Mouse (Mus musculus): ENCODE measurements around the gene Mpzl1.

Mpzl1 gene

DNA sequence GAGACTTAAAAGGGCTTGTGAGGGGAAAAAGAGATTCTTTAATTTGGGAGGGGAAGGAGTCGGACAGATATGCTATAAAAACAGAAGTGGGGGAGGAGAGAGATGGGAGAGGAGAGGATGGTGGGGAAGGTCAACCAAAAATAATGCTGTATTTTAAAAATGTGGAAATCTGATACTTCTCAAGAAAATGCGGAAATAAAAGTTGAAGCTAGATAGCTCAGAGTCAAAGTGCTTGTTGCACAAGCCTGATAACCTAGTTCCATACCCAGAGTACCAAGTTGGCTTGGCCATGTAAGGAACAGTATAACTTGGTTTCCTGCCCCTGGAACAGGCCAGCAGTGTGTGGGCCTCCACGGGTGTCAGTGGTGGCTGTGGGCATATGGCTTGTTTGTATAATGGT is 19.5 kb downstream of the Mpzl1 start:
- no peak for DNase-seq (ENCODE audit: low spot score)

DNA sequence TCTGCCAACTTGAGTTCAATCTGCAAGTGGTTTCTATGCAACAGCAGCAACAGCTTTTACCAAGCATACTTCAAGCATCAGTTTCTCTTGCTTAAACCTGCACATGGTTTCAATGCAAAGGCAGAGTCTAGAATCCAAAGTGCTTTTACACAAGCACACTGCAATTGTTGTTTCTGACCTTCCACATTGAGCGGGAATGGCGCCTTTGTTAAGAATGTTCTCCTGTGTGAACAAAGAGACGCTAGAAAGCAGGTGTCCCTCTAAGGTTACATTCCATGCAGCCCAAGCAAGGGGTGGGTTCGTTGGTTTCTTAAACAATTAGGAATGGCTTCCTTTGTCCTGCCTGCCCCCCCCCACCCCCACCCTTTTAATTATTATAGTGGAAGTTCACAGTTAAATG is 20.4 kb downstream of the Mpzl1 start:
- DNase-seq (ENCODE audit: low spot score) = no peak

DNA sequence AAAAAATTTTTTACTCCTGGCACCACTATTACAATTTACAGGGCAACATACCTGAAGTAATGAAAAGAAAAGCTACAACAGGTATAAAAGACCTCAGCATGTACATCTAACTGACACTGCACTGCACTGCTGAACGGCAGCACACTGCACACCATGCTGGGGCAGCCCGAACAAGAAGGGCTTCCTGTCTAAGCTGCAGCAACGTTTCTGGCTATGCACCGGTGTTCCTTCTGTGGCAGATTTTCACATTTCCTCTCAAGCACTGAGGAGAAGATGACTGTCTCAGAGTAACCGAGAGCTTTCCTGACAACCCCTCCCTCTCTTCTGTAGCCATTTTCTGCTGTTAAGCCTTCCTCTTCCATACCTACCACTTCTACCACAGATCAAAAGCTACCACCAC is 21.6 kb downstream of the Mpzl1 start:
- DNase-seq (ENCODE audit: low spot score) = no peak

DNA sequence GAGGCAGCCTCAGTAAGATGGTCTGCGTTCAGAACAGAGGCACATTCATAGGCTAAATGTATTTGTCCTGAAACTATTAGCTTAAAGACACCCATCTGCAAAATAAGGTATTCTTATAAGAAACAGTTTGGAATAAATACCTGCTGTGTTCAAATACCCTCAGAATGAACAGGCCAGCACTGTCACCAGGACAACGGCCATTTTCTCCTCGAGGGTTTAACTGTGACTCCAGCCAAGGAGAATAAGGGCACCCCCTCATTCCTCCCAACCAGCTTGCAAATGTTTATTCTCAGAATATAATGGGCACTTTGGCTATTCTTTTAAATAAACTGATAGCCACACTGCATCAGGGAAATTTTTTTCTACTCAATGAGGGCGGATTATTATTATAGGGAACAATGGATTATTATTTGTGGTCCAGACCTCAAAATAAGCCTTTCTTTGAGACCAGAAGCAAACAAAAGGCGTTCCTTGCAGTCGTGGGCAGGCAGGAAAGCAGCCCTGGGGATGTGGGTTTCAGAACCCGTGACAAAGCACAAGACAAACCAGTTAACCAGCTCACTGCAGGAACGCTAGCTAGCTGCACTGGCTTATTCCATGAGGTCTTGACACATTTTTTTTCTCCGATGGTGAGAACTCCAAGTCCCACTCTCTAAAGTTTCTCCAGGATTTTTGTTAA is 23.9 kb downstream of the Mpzl1 start:
- DNase-seq (ENCODE audit: low spot score) = no peak

DNA sequence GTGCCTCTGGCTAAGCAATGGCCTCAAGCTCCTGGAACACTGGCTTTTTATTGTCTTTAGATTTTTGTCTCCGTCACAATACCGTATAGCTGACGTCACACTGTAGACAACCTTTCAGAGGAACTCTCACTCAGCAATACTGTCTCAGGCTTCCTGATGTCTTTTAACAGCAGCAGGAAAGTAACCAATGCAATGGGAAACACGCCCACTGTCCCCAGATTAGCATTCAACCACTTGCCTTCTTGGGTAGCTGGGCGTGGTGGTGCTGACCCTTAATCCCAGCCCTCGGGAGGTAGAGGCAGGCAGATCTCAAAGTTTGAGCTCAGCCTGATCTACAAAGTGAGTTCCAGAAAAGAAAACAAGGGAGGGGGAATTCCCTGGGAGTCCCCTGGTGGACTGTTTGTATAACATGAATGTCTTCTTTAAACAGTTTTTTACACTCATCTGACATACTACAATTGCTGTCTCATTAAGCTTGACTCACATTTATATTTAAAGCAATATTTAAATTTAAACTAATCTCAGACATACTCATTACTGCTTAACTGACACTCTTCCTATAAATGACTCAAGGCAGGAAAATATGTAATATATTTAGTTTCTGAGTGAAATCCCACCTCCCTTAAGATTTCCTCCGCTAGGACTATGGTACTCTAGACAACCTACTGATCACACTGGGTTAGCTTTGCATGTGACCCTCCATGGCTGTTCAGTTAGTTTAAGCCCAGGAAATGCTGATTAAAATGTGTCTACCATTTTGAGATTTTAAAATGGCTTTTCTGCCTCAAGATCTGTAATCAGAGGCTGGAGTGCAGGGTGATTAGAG is 24.6 kb downstream of the Mpzl1 start:
- no peak for DNase-seq (ENCODE audit: low spot score)

DNA sequence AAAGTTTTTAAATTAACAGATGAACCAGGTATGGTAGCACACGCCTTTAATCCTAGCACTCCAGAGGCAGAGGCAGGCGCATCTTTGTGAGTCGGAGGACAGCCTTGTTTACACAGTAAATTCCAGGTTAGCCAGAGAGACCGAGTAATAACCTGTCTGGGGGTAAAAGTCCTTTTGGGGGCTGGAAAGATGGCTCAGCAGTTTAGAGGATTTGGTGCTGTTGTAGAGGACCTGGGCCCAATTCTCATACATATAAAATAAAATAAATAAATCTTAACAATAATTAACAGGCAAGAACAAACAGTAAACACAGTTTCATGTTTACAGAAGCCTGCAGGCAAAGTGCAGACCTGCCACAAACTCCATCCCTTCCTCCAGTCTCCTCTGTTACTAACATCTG is 25.4 kb downstream of the Mpzl1 start:
- DNase-seq (ENCODE audit: low spot score) = no peak

DNA sequence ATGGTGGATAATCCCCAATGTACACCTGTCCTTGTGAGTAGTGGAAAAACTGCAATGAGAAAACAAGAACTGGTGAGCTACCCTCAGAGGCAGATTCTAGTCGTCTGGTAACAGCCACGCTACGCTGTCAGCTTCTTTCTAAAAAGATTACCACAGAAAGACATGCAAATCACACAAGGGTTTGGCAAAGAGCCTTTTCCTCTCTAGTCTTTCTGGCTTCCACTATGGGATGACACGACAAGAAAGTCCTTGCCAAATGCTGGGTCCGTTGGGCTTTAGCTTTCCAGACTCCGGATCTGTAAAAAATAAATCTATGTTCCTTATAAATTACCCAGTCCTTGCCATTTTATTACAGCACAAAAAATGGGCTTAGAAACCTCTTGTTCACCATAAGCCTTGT is 28.6 kb downstream of the Mpzl1 start:
- DNase-seq (ENCODE audit: low spot score) = no peak

DNA sequence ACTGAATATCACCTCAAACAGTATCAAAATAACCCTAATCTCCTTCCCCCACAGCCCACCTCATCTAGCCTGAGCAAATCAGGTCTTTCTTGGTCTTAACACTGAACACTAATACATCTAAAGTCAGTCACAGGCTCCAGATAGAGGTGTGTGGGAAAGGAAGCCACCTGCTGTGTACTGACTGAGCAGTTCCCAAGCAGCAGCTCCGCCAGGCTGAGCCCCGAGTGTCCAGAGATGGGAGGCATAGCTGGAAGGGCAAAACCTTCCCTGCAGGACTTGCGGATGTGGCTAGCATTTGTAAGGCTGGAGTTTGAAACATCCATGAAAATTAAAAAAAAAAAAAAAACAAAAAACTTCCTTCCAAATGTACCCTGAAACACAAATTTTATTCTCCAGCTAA is 29.2 kb downstream of the Mpzl1 start:
- DNase-seq (ENCODE audit: low spot score) = no peak

DNA sequence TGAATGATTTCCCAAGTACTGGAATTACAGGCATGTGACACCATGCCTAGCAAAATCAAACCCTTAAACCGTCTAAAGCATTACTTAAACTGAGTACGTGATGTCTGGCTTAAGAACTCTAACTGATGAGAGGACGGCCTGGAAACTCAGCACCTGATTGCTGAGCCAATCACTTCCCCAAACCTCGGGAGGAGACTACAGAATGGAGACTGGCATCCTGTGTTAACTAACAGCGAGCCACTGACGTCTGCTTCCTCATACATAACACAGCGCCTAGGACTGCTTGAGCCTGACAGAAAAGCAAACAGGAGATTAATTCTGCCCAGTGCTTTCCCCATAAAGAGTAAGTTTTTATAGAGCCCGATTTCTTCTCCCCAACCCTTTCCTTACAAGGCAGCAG is 30.1 kb downstream of the Mpzl1 start:
- no peak for DNase-seq (ENCODE audit: low spot score)

DNA sequence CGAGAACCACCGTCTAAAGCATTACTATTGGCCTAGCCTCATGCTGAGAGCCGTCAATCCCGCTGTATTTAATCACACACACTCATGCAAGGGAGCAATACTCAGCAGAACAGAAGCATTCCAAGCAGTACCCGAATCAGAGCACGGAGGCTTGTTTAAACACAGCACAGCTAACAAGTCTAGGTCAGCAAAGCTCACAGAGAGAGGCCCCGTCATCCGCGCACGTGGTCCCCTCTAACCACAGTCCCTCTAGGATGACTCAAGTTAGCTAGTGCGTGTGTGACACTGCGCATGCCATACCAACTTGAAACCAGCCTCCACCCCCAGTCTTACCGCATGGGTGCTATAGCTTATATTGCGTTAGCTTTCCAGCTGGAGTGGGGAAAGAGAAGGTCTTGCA is 31.1 kb downstream of the Mpzl1 start:
- DNase-seq (ENCODE audit: low spot score) = no peak

DNA sequence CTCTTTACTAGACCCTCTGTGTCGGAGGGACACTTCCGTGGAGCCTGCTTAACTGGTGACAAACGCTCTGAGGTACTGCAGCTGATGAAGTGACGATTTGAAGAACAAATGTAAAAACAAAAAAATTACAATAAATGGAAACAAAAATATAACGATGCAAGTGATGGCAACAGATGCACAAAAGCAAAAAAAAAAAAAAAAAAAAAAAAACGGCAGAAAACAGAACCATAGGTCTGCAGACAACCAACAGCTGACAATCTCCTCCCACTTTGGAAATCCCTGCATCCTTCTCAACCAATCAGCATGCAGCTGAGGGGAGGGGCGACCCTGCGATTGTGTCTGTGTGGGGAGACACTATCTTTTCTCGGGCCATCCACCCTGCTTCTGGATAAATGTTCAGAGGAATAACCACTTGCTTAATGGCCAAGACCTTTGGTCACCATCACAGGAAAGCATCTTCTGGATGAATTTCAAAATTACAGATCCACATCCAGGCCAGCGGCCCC is 32.5 kb downstream of the Mpzl1 start:
- no peak for DNase-seq (ENCODE audit: low spot score)

DNA sequence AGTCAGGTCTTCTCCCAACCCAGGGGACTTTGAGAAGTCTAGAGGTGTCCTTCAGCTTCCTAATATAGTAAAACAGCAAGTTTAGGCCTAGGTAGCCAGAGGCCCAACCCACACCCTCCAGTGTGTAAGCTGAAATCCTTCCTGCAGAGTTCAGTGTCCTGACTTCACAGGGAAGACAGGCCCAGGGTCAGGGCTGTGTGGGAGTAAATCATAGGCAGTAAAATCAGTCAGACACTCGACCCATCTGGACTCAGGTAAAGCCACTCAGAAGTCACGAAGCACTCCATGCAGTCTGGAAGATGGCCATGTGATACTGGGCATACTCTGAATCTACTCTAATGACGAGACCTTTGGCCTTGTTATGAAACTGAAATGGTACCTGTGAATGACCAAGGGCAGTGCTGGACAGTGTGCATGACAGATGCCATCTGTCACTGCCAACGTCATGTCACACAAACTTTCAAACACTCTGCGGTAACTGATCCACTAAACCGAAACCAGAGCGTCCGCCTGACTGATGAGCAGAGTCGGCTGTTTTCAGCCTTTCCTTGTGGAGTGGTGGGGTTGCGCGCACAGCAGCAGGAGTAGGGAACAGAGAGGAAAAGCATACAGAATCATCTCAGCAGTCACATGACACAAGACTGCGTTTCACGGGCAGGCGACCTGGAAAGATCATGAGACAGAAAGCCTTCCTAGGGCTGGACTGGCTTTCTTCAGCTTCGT is 39.5 kb downstream of the Mpzl1 start:
- no peak for DNase-seq (ENCODE audit: low spot score)

DNA sequence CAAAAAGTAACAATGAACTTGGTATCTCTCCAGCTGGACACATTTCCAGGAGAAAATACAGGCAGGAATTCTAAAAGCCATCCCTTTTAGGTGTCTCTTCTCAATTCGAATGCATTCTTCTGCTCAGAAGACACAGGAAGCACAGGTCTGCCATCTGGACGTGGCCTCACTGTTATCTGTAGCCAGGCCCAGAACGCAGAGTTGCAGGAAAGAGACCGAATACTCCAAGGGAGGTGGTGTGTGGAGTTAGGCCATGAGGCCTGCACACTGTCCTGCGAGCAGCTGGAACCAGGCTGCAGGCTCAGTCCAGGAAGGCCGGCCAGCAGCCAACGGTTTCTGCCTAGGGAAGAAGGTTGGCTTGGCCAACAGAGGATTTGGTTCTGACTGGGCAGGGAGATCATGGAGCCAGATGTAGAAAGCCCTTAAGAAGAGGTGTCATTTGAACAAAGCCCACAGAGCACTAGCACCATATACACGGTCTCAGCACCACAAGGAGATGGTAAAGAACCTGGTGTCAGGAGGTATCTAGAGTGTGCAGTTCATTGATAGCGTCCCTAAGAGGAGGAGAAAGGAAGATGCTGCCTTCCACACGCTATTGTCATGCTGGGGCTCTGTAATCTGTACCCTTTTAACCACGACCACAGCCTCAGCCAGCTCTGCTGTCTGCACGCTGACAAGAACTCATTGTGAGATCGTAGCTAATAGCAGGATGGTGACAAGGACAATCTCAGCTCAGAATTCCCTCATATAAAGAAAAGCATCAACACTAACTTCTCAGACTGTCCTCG is 41.8 kb downstream of the Mpzl1 start:
- DNase-seq (ENCODE audit: low spot score) = no peak

DNA sequence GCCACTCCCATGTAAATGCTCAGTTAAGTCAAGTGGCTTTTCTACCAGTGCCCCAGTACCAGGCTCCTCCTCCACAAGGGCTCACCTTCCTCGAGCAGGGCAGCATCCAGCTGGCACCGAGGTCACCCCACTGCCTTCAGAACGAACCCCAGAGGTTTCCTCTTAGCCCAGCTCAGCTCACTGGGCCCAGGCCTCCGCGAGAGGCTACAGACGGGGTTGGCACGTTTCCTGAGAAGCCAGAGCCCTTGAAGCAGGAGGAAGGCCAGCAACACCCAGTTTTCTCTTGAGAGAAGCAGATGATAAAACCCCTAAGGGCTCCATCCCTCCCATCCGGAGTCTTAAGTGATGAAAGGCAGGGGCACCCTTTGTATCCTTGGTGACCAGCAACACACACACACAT is 43.6 kb downstream of the Mpzl1 start:
- DNase-seq (ENCODE audit: low spot score) = no peak

DNA sequence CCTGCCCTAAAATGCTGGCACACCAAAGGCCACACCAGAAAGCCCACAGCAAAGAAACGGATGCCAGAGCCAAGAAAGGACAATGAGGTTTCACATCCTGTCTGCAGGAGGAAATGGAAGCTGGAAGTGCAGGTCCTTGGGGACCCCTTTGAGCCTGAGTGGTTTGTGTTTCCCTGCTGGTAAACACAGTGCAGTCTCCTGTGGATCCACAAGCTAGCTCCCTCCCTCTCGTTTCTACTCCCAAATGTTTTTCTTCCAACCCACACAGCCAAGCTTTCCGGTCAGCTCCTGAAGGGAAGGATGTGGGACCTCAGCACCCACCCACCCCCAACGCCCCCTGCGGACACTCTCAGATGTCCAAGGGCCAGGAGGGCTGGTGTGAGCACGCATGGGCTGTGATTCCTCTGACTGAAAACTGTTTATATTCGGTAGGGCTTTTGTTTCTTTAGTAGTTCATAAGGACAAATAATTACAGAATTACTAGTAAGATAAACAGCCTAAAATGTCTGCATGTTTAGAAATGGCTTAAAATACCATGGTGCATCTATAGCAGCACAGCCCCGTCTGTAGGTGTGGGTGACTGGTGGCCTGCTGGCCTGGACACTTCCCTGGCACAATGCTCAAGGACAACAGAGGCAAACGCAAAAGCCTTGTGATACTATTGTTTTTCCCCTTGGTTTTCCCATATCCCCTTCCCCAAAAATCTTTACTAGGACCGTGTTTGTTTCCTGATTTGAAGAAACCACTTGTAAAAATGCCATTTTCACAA is 44.9 kb downstream of the Mpzl1 start:
- DNase-seq (ENCODE audit: low spot score) = no peak

DNA sequence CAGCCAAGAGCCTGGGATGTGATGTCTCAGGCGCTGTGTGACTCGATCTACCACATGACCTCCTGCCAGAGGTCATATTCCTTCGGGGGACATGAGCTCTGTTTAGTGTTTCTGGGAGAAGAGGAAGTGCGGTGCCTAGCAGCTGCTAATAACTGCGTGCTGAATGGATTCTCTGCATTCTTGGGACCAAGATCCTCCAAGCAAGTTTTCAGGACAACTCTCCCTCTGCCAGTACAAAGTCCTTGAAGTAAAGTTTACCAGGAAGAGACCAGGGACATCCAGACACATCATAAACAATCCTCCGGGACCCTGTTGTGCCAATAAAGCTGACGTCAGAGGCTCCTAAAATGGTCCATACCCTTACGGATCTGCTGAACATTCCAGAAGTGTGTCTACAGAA is 46.5 kb downstream of the Mpzl1 start:
- DNase-seq (ENCODE audit: low spot score) = no peak

DNA sequence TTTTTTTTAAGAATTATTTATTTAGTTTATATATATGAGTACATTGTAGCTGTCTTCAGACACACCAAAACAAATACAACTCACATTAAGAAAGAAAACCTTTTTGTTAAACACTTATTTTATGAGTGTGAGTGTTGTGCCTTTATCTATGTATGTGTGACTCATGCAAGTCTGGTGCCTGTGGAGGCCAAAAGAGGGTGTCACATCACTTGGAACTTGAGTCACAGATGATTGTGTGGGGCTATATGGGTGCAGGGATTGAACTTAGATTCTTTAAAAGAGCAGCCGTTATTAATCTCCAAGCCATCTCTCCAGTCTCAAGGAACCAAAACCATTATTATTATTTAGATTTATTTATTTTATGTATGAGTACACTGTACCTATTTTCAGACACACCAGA is 48.0 kb downstream of the Mpzl1 start:
- no peak for DNase-seq (ENCODE audit: low spot score)

DNA sequence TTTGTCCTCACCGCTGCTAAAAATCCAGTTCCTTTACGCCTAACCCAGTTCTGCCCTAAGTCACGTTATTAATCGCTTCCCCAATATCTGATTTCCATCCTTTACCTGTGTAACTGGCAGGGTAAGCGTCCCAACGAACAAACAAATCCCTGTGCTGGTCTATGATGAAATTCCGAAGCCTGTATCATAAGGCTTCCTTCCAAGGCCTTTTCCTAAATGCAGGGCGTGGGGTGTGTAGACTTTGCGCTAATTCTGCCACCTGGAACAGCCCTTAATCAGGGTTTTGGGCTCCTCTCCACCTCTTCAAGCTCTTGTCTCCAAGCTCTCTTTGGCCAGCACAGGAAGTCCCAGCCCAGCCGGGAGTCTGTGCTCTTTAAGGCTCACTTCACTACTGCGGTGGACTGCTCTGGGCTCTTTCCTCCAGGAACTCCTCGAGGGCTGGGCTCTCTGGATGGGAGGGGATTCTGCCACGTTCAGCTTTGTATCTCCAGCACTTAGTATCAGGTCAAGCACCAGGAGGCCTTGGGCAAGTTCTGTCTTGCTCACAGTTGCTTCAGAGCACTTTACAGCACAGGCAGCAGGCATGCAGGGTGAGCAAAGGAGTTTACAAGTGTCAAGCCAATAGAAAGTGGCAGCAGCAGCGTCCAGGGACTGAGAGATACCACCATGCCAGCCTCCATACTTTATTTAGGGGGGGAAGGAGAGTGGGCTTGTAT is 48.8 kb downstream of the Mpzl1 start:
- DNase-seq (ENCODE audit: low spot score) = peak; percentile 24

DNA sequence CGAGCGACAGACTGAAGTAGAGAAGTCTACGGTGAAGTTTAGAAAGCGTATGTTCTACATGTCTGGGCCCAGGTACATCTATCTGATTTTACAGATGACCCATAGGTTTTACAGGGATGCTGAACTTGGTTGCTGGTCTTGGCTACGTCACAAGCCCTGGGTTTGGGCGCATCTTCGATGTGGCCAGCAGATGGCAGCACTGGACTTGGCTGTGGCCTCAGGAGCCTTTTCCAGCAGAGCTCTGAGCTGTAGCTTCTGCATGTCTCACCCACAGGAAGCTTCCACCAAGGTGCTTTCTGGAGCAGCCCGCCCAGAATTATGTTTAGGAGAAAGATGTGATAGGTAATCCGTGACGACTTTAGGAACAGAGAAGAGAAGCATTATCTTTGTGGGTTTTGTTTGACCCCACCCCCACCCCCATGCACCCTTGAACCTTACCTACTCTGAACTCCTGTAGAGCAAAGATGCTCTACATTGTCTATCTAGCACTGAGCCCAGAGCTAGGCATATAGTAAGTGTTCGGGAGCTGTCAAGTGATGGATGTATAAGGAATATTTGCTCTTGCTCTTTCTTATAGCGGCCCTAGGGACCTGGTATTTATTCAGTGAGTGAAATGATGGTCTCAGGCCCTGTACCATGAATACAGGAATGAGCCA is 50.7 kb downstream of the Mpzl1 start:
- DNase-seq (ENCODE audit: low spot score) = peak; percentile 91

DNA sequence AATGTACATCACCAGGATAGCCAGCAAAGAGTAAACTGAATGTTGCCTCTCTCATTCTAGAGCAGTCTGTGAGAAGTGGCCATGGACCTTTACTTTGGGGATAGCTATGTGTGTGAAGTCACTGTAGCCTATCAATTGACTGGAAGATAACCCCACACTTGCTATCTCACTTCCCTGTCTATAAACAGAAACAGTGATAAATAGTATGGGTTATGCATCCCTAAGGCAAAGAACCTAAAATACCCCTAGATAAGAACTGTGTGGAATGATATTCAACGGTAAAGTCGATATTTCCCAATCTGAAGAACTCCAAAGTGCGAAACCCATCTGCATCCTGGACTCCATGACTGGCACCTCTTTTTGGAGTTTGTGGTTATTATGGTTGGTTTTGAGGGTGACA is 53.1 kb downstream of the Mpzl1 start:
- DNase-seq (ENCODE audit: low spot score) = no peak

Measured in urinary bladder, postnatal 14 days (tissue).